11 mouse cellular contexts compared by ENCODE assay signal in genomic region chr2:134486055-134486834, GRCm38 (mm10).
A peak's percentile ranks its signal among the peaks of the same experiment; 100 is the strongest.
DNase-seq lines count a peak whose midpoint lies in the region; ATAC-seq lines count a peak whose summit lies in the region.
"Had no signal": no experiment of that assay in that cellular context is flagged by ENCODE, and none has a peak within 500 bp of the region (broad histone marks: within the 10 kb centered on the region; RNA-seq: fewer than 3 reads in every experiment).

No protein-coding gene starts in this region.

- no peaks in the 10 kb centered on the region for H3K36me3 ChIP-seq in kidney, embryonic 14.5 days (ENCODE audit: control insufficient read depth, insufficient read depth, low read length)
- H3K36me3 ChIP-seq in embryonic facial prominence, embryonic 11.5 days (replicated peaks; ENCODE audit: control insufficient read depth, insufficient read depth, low read depth, low read length): no peaks in the 10 kb centered on the region
- H3K36me3 ChIP-seq in hindbrain, embryonic 11.5 days (ENCODE audit: control insufficient read depth, insufficient read depth, low read length): no peaks in the 10 kb centered on the region
- H3K36me3 ChIP-seq in midbrain, embryonic 12.5 days: no peaks in the 10 kb centered on the region
- H3K36me3 ChIP-seq: heart, embryonic 10.5 days; liver, embryonic 13.5 days had no signal

- WGBS in kidney, embryonic 14.5 days: 41% methylated on average over 11 of the region's 11 CpGs
- 44% methylated on average over 11 of the region's 11 CpGs for WGBS in embryonic facial prominence, embryonic 11.5 days
- WGBS in hindbrain, embryonic 11.5 days: 37% methylated on average over 11 of the region's 11 CpGs
- WGBS in midbrain, embryonic 12.5 days: 22% methylated on average over 11 of the region's 11 CpGs

- DNase-seq in kidney, postnatal 4 days: peak; percentile 5 to 16
- DNase-seq in embryonic facial prominence, embryonic 11.5 days (ENCODE audit: low spot score): peak; percentile 38
- peak; percentile 46 for DNase-seq in hindbrain, embryonic 11.5 days (ENCODE audit: low spot score)
- DNase-seq in heart, postnatal 14 days: no peak
- DNase-seq in ovary, postnatal 36 days (ENCODE audit: low spot score): no peak
- DNase-seq: adrenal gland, adult 2 months; layer of hippocampus, postnatal 36 days; liver, embryonic 13.5 days had no signal

- no peaks in the 10 kb centered on the region for H3K27me3 ChIP-seq in kidney, embryonic 14.5 days (ENCODE audit: control insufficient read depth, insufficient read depth, low read length)
- H3K27me3 ChIP-seq in embryonic facial prominence, embryonic 11.5 days (ENCODE audit: control insufficient read depth, insufficient read depth, low read length): no peaks in the 10 kb centered on the region
- no peaks in the 10 kb centered on the region for H3K27me3 ChIP-seq in hindbrain, embryonic 11.5 days (ENCODE audit: control insufficient read depth, insufficient read depth, low read length)
- H3K27me3 ChIP-seq in midbrain, embryonic 12.5 days: no peaks in the 10 kb centered on the region; the same call in 1 of the 2 replicates
- H3K27me3 ChIP-seq: liver, embryonic 13.5 days had no signal

- no peak overlapping the region for H3K9ac ChIP-seq in kidney, embryonic 14.5 days (ENCODE audit: low read depth, low read length)
- no peak overlapping the region for H3K9ac ChIP-seq in embryonic facial prominence, embryonic 11.5 days (replicated peaks; ENCODE audit: low read length)
- H3K9ac ChIP-seq in hindbrain, embryonic 11.5 days (ENCODE audit: low read depth, low read length): no peak overlapping the region
- H3K9ac ChIP-seq in midbrain, embryonic 12.5 days (replicated peaks): no peak overlapping the region
- H3K9ac ChIP-seq: liver, embryonic 13.5 days had no signal

- H3K4me1 ChIP-seq in kidney, embryonic 14.5 days (ENCODE audit: control insufficient read depth, insufficient read depth, low read length): no peaks in the 10 kb centered on the region
- no peaks in the 10 kb centered on the region for H3K4me1 ChIP-seq in embryonic facial prominence, embryonic 11.5 days (ENCODE audit: control insufficient read depth, insufficient read depth, low read length)
- H3K4me1 ChIP-seq in hindbrain, embryonic 11.5 days (replicated peaks; ENCODE audit: control insufficient read depth, insufficient read depth, low read length): 0 out of 2 replicates have a peak, but pooled peaks cover 2% of the 10 kb centered on the region
- H3K4me1 ChIP-seq in midbrain, embryonic 12.5 days: peaks cover 9% of the 10 kb centered on the region
- H3K4me1 ChIP-seq: heart, embryonic 10.5 days; liver, embryonic 13.5 days had no signal

- no peak overlapping the region for H3K27ac ChIP-seq in kidney, embryonic 14.5 days (ENCODE audit: low read depth, low read length)
- no peak overlapping the region for H3K27ac ChIP-seq in embryonic facial prominence, embryonic 11.5 days (replicated peaks; ENCODE audit: low read depth, low read length)
- no peak overlapping the region for H3K27ac ChIP-seq in hindbrain, embryonic 11.5 days (ENCODE audit: low read depth, low read length)
- H3K27ac ChIP-seq in midbrain, embryonic 12.5 days (replicated peaks): no peak overlapping the region
- H3K27ac ChIP-seq: heart, embryonic 10.5 days; liver, embryonic 13.5 days had no signal

- no peak overlapping the region for H3K4me2 ChIP-seq in kidney, embryonic 14.5 days (replicated peaks; ENCODE audit: low read depth, low read length)
- no peak overlapping the region for H3K4me2 ChIP-seq in embryonic facial prominence, embryonic 11.5 days (ENCODE audit: low read depth, low read length)
- H3K4me2 ChIP-seq in hindbrain, embryonic 11.5 days (replicated peaks; ENCODE audit: low read depth, low read length): no peak overlapping the region
- no peak overlapping the region for H3K4me2 ChIP-seq in midbrain, embryonic 12.5 days (replicated peaks)
- H3K4me2 ChIP-seq: liver, embryonic 13.5 days had no signal

- H3K9me3 ChIP-seq in kidney, embryonic 14.5 days (ENCODE audit: control insufficient read depth, low read length): no peaks in the 10 kb centered on the region
- H3K9me3 ChIP-seq in embryonic facial prominence, embryonic 11.5 days (replicated peaks; ENCODE audit: control insufficient read depth, low read length): no peaks in the 10 kb centered on the region
- H3K9me3 ChIP-seq in hindbrain, embryonic 11.5 days (ENCODE audit: control insufficient read depth, low read length): no peaks in the 10 kb centered on the region
- no peaks in the 10 kb centered on the region for H3K9me3 ChIP-seq in midbrain, embryonic 12.5 days
- H3K9me3 ChIP-seq: heart, embryonic 10.5 days; liver, embryonic 13.5 days had no signal

- intact Hi-C loops in heart, postnatal 14 days (cut with DNase I): no loop called here

- H3K4me3 ChIP-seq in kidney, embryonic 14.5 days (ENCODE audit: low read length): no peak overlapping the region
- no peak overlapping the region for H3K4me3 ChIP-seq in embryonic facial prominence, embryonic 11.5 days (ENCODE audit: low read depth, low read length)
- no peak overlapping the region for H3K4me3 ChIP-seq in hindbrain, embryonic 11.5 days (ENCODE audit: low read depth, low read length)
- H3K4me3 ChIP-seq in midbrain, embryonic 12.5 days: no peak overlapping the region
- H3K4me3 ChIP-seq: heart, embryonic 10.5 days; liver, embryonic 13.5 days had no signal

- ATAC-seq in kidney, embryonic 14.5 days (ENCODE audit: low FRiP score, low TSS enrichment): no peak
- 0 out of 2 replicates have a peak, but pooled peaks have one; percentile 31 for ATAC-seq in embryonic facial prominence, embryonic 11.5 days (replicated peaks; ENCODE audit: insufficient number of reproducible peaks, low FRiP score, low TSS enrichment, low read depth)
- peak; percentile 75 for ATAC-seq in hindbrain, embryonic 11.5 days (ENCODE audit: low FRiP score)
- peak; percentile 84 for ATAC-seq in midbrain, embryonic 12.5 days (ENCODE audit: low FRiP score, low read depth)

Comparison
In these comparisons a context has a peak if more than half of its experiments do, and no peak if none do; other contexts are left out.
1. DNase-seq: peak in kidney, postnatal 4 days (2 of 2), embryonic facial prominence, embryonic 11.5 days (single experiment) and hindbrain, embryonic 11.5 days (single experiment); none in heart, postnatal 14 days (0 of 2) and ovary, postnatal 36 days (single experiment).